Mouse (Mus musculus) macrophage (primary cell): ENCODE measurements around the gene Sidt1. TPM values are rescaled to one million over a fixed set of nuclear protein-coding genes. Genes with fewer than 3 reads are reported as not detected.
A peak's percentile ranks its signal among the peaks of the same experiment; 100 is the strongest.

Experiments
- H3K27ac ChIP-seq: fragments of 350-480 bp; formaldehyde crosslinking; 2 replicates; pipeline ENCODE4 v1.9.0; 2021
- H3K36me3 ChIP-seq: fragments of 350-480 bp; formaldehyde crosslinking; 2 replicates; pipeline ENCODE4 v1.9.0; 2021; ENCODE audit errors: inconsistent target
- H3K4me3 ChIP-seq: fragments of 350-480 bp; formaldehyde crosslinking; 2 replicates; pipeline ENCODE4 v1.9.0; 2021; ENCODE audit errors: inconsistent target
- H3K79me2 ChIP-seq: fragments of 350-480 bp; formaldehyde crosslinking; 2 replicates; pipeline ENCODE4 v1.9.0; 2021; ENCODE audit errors: inconsistent target
- WGBS: methylation state at CpG from one replicate; pipeline ENCODE4 v1.1.7; 2026; ENCODE audit warnings: inconsistent platforms; ENCODE audit not compliant: missing documents; 5-methylcytosine and 5-hydroxymethylcytosine counted together
- polyA plus RNA-seq: library from polyadenylated mRNA; stranded (reverse); fragments of 250-400 nt; gene quantifications from 3 replicates; pipeline ENCODE4 v1.2.4, GENCODE M21; 2018; ENCODE audit warnings: inconsistent platforms

Sidt1 gene
- polyA plus RNA-seq, 1 experiment from 2014 or later, result not detected

GRCm38 (mm10) chr16:44204331-44204730 is 128.7 kb downstream of the Sidt1 start:
- H3K27ac ChIP-seq, result no peak overlapping the region
- peaks cover 36% of the 10 kb centered on the region for H3K36me3 ChIP-seq
- no peaks in the 10 kb centered on the region for H3K79me2 ChIP-seq
- H3K4me3 ChIP-seq, result no peak overlapping the region
- 97% methylated on average over 6 of the region's 6 CpGs for WGBS

DNA sequence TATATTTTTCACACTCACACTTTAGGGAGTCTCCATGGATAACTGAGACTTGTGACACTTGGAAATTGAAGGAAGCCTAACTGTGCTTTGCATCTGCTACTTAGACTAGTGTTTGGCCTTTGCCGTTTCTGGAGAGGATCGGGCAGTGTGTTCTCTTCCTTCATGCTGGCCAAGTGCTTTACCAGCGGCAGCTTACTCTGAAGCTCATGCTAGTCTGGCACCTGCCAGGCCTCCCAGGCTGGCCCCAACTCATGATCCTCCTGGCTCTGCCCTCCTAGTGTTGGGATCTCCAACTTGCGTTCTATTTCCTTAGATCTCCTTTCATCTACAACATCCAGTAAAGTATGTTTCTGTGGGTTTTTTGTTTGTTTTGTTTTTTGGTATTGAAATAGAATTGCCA is 132.8 kb downstream of the Sidt1 start:
- peaks cover 22% of the 10 kb centered on the region; the same call in 1 of the 2 replicates for H3K36me3 ChIP-seq

GRCm38 (mm10) chr16:44199066-44199703 is 133.8 kb downstream of the Sidt1 start:
- Histone ChIP-seq H3K36me3 (peaks cover 13% of the 10 kb centered on the region; the same call in 1 of the 2 replicates), H3K79me2 (no peaks in the 10 kb centered on the region; the same call in 1 of the 2 replicates), H3K27ac (0 out of 2 replicates have a peak overlapping the region, but pooled peaks have one; percentile 8), H3K4me3 (no peak overlapping the region)
- 37% methylated on average over 14 of the region's 14 CpGs for WGBS

More for the DNA sequence above, 132.8 kb downstream of the Sidt1 start:
- WGBS, result 94% methylated on average over 4 of the region's 4 CpGs
- Histone ChIP-seq H3K27ac (no peak overlapping the region), H3K4me3 (no peak overlapping the region), H3K79me2 (no peaks in the 10 kb centered on the region)

GRCm38 (mm10) chr16:44190968-44191367 is 142.0 kb downstream of the Sidt1 start:
- Histone ChIP-seq H3K27ac (no peak overlapping the region), H3K79me2 (no peaks in the 10 kb centered on the region; the same call in 1 of the 2 replicates), H3K4me3 (no peak overlapping the region), H3K36me3 (no peaks in the 10 kb centered on the region)
- WGBS, result 94% methylated on average over 2 of the region's 2 CpGs

Other genes starting within 250 kb of the Sidt1 start
- 331 to 394 TPM (median 358 TPM) in 3 replicates for gene Atp6v1a, start 193.5 kb downstream of the Sidt1 start, polyA plus RNA-seq
- 75.9 to 167 TPM (median 101 TPM) in 3 replicates for gene Naa50, start 193.4 kb downstream of the Sidt1 start, polyA plus RNA-seq
- 5.9 to 6.7 TPM (median 6.2 TPM) in 3 replicates for gene Usf3, start 159.9 kb downstream of the Sidt1 start, polyA plus RNA-seq
- gene Spice1, start 13.9 kb upstream of the Sidt1 start, polyA plus RNA-seq, result 4.5 to 7.6 TPM (median 4.9 TPM) in 3 replicates
- gene Cfap44, start 61.6 kb upstream of the Sidt1 start, polyA plus RNA-seq, result not detected in 3 replicates
- 0.04 to 0.10 TPM (median 0.06 TPM) in 3 replicates for gene Boc, start 225.7 kb upstream of the Sidt1 start, polyA plus RNA-seq